Mouse (Mus musculus) myocyte (in vitro differentiated cells): ENCODE measurements around the gene Nsf.

Source experiments
- MAX ChIP-seq: IDR thresholded peaks from one replicate; pipeline ENCODE4 v1.6.1; 2011; ENCODE audit warnings: low read depth, mild to moderate bottlenecking, control low read depth
- POLR2A ChIP-seq: IDR thresholded peaks from one replicate; pipeline ENCODE4 v1.6.1; 2011; ENCODE audit warnings: low read depth, mild to moderate bottlenecking, control low read depth, moderate library complexity; ENCODE audit not compliant: insufficient read length

- TF ChIP-seq MAX = no peak
- no peak for TF ChIP-seq POLR2A
Measured at GRCm38 (mm10) chr11:103967106-103967735, 13.4 kb upstream of the Nsf start.
